Mouse (Mus musculus) E14TG2a.4 (cell line): ENCODE measurements around the gene Dpf3.

Experiments used
- CTCF ChIP-seq: conservative IDR thresholded peaks from 2 replicates; pipeline ENCODE4 v1.5.1; 2014; ENCODE audit warnings: low read length
- NANOG ChIP-seq: IDR thresholded peaks from 2 replicates; pipeline ENCODE4 v1.6.1; 2014; ENCODE audit warnings: borderline replicate concordance, low read length, mixed read lengths
- POU5F1 ChIP-seq: IDR thresholded peaks from 2 replicates; pipeline ENCODE4 v1.6.1; 2014; ENCODE audit warnings: low read length, borderline replicate concordance

- TF ChIP-seq CTCF (no peak), POU5F1 (no peak), NANOG (no peak)
Measured at GRCm38 (mm10) chr12:83227014-83227413, 260.5 kb downstream of the Dpf3 start.
